Mouse (Mus musculus): ENCODE measurements around the gene Ccdc163.

Ccdc163 gene

GRCm38 (mm10) chr4:116780541-116780940, 72.2 kb downstream of the Ccdc163 start:
- ATAC-seq (ENCODE audit: low TSS enrichment): no peak

GRCm38 (mm10) chr4:116781366-116781765, 73.1 kb downstream of the Ccdc163 start:
- no peak for ATAC-seq (ENCODE audit: low TSS enrichment)

GRCm38 (mm10) chr4:116782171-116782570, 73.9 kb downstream of the Ccdc163 start:
- peak; percentile 52; the same call in 1 of the 2 replicates for ATAC-seq (ENCODE audit: low TSS enrichment)

- no peak for ATAC-seq (ENCODE audit: low TSS enrichment)
Measured at GRCm38 (mm10) chr4:116786587-116786986, 78.3 kb downstream of the Ccdc163 start.

GRCm38 (mm10) chr4:116787985-116788760, 79.9 kb downstream of the Ccdc163 start:
- ATAC-seq (ENCODE audit: low TSS enrichment): peak; percentile 79; the same call in 1 of the 2 replicates

- ATAC-seq (ENCODE audit: low TSS enrichment): peak; percentile 90
Measured at GRCm38 (mm10) chr4:116788956-116789355, 80.6 kb downstream of the Ccdc163 start.

- ATAC-seq (ENCODE audit: low TSS enrichment): peak; percentile 70; the same call in 1 of the 2 replicates
Measured at GRCm38 (mm10) chr4:116792453-116792852, 84.1 kb downstream of the Ccdc163 start.

- ATAC-seq (ENCODE audit: low TSS enrichment): no peak
Measured at GRCm38 (mm10) chr4:116794273-116794672, 86.0 kb downstream of the Ccdc163 start.

GRCm38 (mm10) chr4:116796442-116797110, 88.3 kb downstream of the Ccdc163 start:
- ATAC-seq (ENCODE audit: low TSS enrichment): no peak

GRCm38 (mm10) chr4:116799901-116800300, 91.6 kb downstream of the Ccdc163 start:
- peak; percentile 52; the same call in 1 of the 2 replicates for ATAC-seq (ENCODE audit: low TSS enrichment)
